Mouse (Mus musculus): ENCODE results near the gene Ccdc194.

DNA sequence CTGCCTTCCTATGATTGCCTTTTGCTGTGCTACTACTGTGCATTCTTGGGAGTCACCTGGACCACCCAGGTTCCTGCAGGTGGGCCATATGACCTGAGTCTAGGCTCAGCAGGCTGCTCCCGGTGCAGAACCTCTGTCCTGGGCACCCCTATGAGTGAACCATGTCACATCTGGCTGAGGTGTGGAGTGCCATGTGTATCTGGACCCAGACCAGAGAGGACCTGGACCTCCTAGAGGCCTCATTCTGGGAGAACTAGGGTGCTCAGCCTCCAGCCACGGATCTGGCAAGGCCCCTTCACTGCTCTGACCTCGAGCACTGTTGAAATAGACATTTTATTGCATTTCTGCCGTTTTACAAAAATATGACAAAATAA, 49.8 kb downstream of the Ccdc194 start:
- TF ChIP-seq CTCF (IDR thresholded peaks at IDR 0.05; ENCODE audit: control insufficient read depth, insufficient read depth, low read length) (no peak), POLR2A (IDR thresholded peaks at IDR 0.05; ENCODE audit: borderline replicate concordance, control insufficient read depth, low read depth, low read length) (no peak)

Measured in bone marrow, adult 2 months (tissue).